Mouse (Mus musculus): ENCODE measurements around the gene Clec3b. TPM values are rescaled to one million over a fixed set of nuclear protein-coding genes. Genes with fewer than 3 reads are reported as not detected.

Clec3b gene
- polyA plus RNA-seq, 1 experiment from 2014 or later: 0.98 TPM

GRCm38 (mm10) chr9:123124413-123124981 is 26.2 kb upstream of the Clec3b start:
- Histone ChIP-seq H3K4me2 (replicated peaks) (no peak overlapping the region), H3K4me1 (no peaks in the 10 kb centered on the region), H3K9me3 (no peaks in the 10 kb centered on the region), H3K36me3 (peaks cover 58% of the 10 kb centered on the region), H3K4me3 (no peak overlapping the region), H3K27ac (replicated peaks) (no peak overlapping the region), H3K9ac (replicated peaks) (no peak overlapping the region), H3K27me3 (no peaks in the 10 kb centered on the region)
- ATAC-seq (replicated peaks): no peak
- 97% methylated on average over 2 of the region's 2 CpGs for WGBS

- no peak overlapping the region for H3K4me2 ChIP-seq (replicated peaks)
- no peak overlapping the region for H3K4me3 ChIP-seq
- no peaks in the 10 kb centered on the region for H3K9me3 ChIP-seq
- H3K4me1 ChIP-seq: no peaks in the 10 kb centered on the region
- peaks cover 61% of the 10 kb centered on the region for H3K36me3 ChIP-seq
- H3K27ac ChIP-seq (replicated peaks): no peak overlapping the region
- no peak for ATAC-seq (replicated peaks)
- 96% methylated on average over 6 of the region's 6 CpGs for WGBS
- H3K9ac ChIP-seq (replicated peaks): no peak overlapping the region
- no peaks in the 10 kb centered on the region for H3K27me3 ChIP-seq
These were observed 23.1 kb upstream of the Clec3b start for GRCm38 (mm10) chr9:123127663-123128062.

GRCm38 (mm10) chr9:123132994-123133393 is 17.8 kb upstream of the Clec3b start:
- Histone ChIP-seq H3K27me3 (no peaks in the 10 kb centered on the region), H3K4me1 (no peaks in the 10 kb centered on the region), H3K36me3 (peaks cover 95% of the 10 kb centered on the region), H3K4me2 (replicated peaks) (no peak overlapping the region), H3K9ac (replicated peaks) (no peak overlapping the region), H3K27ac (replicated peaks) (no peak overlapping the region), H3K4me3 (no peak overlapping the region), H3K9me3 (no peaks in the 10 kb centered on the region)
- no peak for ATAC-seq (replicated peaks)
- 91% methylated on average over 3 of the region's 3 CpGs for WGBS

GRCm38 (mm10) chr9:123136953-123137682 is 13.6 kb upstream of the Clec3b start:
- Histone ChIP-seq H3K9me3 (no peaks in the 10 kb centered on the region), H3K36me3 (peaks cover 72% of the 10 kb centered on the region), H3K27me3 (no peaks in the 10 kb centered on the region), H3K9ac (replicated peaks) (no peak overlapping the region), H3K4me1 (no peaks in the 10 kb centered on the region), H3K27ac (replicated peaks) (no peak overlapping the region), H3K4me2 (replicated peaks) (no peak overlapping the region), H3K4me3 (no peak overlapping the region)
- 89% methylated on average over 7 of the region's 7 CpGs for WGBS
- no peak for ATAC-seq (replicated peaks)

GRCm38 (mm10) chr9:123138891-123139474 is 11.8 kb upstream of the Clec3b start:
- Histone ChIP-seq H3K9ac (replicated peaks) (no peak overlapping the region), H3K4me1 (no peaks in the 10 kb centered on the region), H3K4me2 (replicated peaks) (no peak overlapping the region), H3K9me3 (no peaks in the 10 kb centered on the region), H3K27ac (replicated peaks) (no peak overlapping the region), H3K36me3 (peaks cover 61% of the 10 kb centered on the region), H3K27me3 (no peaks in the 10 kb centered on the region), H3K4me3 (no peak overlapping the region)
- ATAC-seq (replicated peaks): no peak
- WGBS: 80% methylated on average over 5 of the region's 5 CpGs

- Histone ChIP-seq H3K4me2 (replicated peaks) (no peak overlapping the region), H3K27ac (replicated peaks) (no peak overlapping the region), H3K9me3 (peaks cover under 1% of the 10 kb centered on the region; the same call in 1 of the 2 replicates), H3K4me1 (no peaks in the 10 kb centered on the region), H3K9ac (replicated peaks) (no peak overlapping the region), H3K4me3 (no peak overlapping the region), H3K27me3 (no peaks in the 10 kb centered on the region), H3K36me3 (peaks cover 54% of the 10 kb centered on the region)
- WGBS: 77% methylated on average over 4 of the region's 4 CpGs
- ATAC-seq (replicated peaks): no peak
These were observed 10.7 kb upstream of the Clec3b start for GRCm38 (mm10) chr9:123139887-123140614.

- no peak overlapping the region for H3K4me3 ChIP-seq
- no peak for ATAC-seq (replicated peaks)
- 88% methylated on average over 5 of the region's 5 CpGs for WGBS
- no peak overlapping the region for H3K9ac ChIP-seq (replicated peaks)
- no peak overlapping the region for H3K27ac ChIP-seq (replicated peaks)
- peaks cover 5% of the 10 kb centered on the region; the same call in 1 of the 2 replicates for H3K36me3 ChIP-seq
- H3K4me2 ChIP-seq (replicated peaks): no peak overlapping the region
- no peaks in the 10 kb centered on the region for H3K4me1 ChIP-seq
- H3K9me3 ChIP-seq: peaks cover 3% of the 10 kb centered on the region; the same call in 1 of the 2 replicates
- H3K27me3 ChIP-seq: no peaks in the 10 kb centered on the region
These were observed 2.3 kb upstream of the Clec3b start for GRCm38 (mm10) chr9:123148430-123148829.

- WGBS: 62% methylated on average over 1 of the region's 1 CpGs
- no peak for ATAC-seq (replicated peaks)
- Histone ChIP-seq H3K9ac (replicated peaks) (no peak overlapping the region), H3K27ac (replicated peaks) (no peak overlapping the region), H3K36me3 (no peaks in the 10 kb centered on the region), H3K4me1 (no peaks in the 10 kb centered on the region), H3K27me3 (no peaks in the 10 kb centered on the region), H3K4me3 (no peak overlapping the region), H3K4me2 (replicated peaks) (no peak overlapping the region), H3K9me3 (no peaks in the 10 kb centered on the region)
These were observed 815 bp downstream of the Clec3b start for GRCm38 (mm10) chr9:123151561-123151960.

- no peaks in the 10 kb centered on the region for H3K27me3 ChIP-seq
- H3K4me3 ChIP-seq: no peak overlapping the region
- peaks cover 2% of the 10 kb centered on the region; the same call in 1 of the 2 replicates for H3K4me1 ChIP-seq
- H3K4me2 ChIP-seq (replicated peaks): no peak overlapping the region
- no peaks in the 10 kb centered on the region for H3K9me3 ChIP-seq
- H3K36me3 ChIP-seq: no peaks in the 10 kb centered on the region
- ATAC-seq (replicated peaks): no peak
- no peak overlapping the region for H3K9ac ChIP-seq (replicated peaks)
- WGBS: 82% methylated on average over 3 of the region's 3 CpGs
- H3K27ac ChIP-seq (replicated peaks): no peak overlapping the region
These were observed 1.3 kb downstream of the Clec3b start for GRCm38 (mm10) chr9:123152026-123152425.

GRCm38 (mm10) chr9:123153121-123153520 is 2.4 kb downstream of the Clec3b start:
- no peak for ATAC-seq (replicated peaks)

GRCm38 (mm10) chr9:123156910-123157361 is 6.2 kb downstream of the Clec3b start:
- no peak overlapping the region for H3K9ac ChIP-seq (replicated peaks)
- ATAC-seq (replicated peaks): peak; percentile 81
- H3K27me3 ChIP-seq: no peaks in the 10 kb centered on the region
- H3K9me3 ChIP-seq: no peaks in the 10 kb centered on the region
- WGBS: 33% methylated on average over 30 of the region's 30 CpGs
- H3K4me1 ChIP-seq: peaks cover 2% of the 10 kb centered on the region; the same call in 1 of the 2 replicates
- no peak overlapping the region for H3K27ac ChIP-seq (replicated peaks)
- H3K4me3 ChIP-seq: peak overlapping the region; percentile 21; the same call in 1 of the 2 replicates
- peak overlapping the region; percentile 35 for H3K4me2 ChIP-seq (replicated peaks)
- no peaks in the 10 kb centered on the region for H3K36me3 ChIP-seq

More at GRCm38 (mm10) chr9:123153121-123153520, 2.4 kb downstream of the Clec3b start:
- no peaks in the 10 kb centered on the region for H3K36me3 ChIP-seq
- no peak overlapping the region for H3K9ac ChIP-seq (replicated peaks)
- H3K4me1 ChIP-seq: peaks cover 2% of the 10 kb centered on the region; the same call in 1 of the 2 replicates
- H3K27ac ChIP-seq (replicated peaks): no peak overlapping the region
- 92% methylated on average over 2 of the region's 2 CpGs for WGBS
- no peak overlapping the region for H3K4me3 ChIP-seq
- H3K27me3 ChIP-seq: no peaks in the 10 kb centered on the region
- H3K9me3 ChIP-seq: no peaks in the 10 kb centered on the region
- no peak overlapping the region for H3K4me2 ChIP-seq (replicated peaks)

- H3K9me3 ChIP-seq: no peaks in the 10 kb centered on the region
- no peak overlapping the region for H3K4me3 ChIP-seq
- H3K27me3 ChIP-seq: no peaks in the 10 kb centered on the region
- no peak overlapping the region for H3K4me2 ChIP-seq (replicated peaks)
- H3K4me1 ChIP-seq: peaks cover 2% of the 10 kb centered on the region; the same call in 1 of the 2 replicates
- no peak overlapping the region for H3K27ac ChIP-seq (replicated peaks)
- no peaks in the 10 kb centered on the region for H3K36me3 ChIP-seq
- ATAC-seq (replicated peaks): no peak
- H3K9ac ChIP-seq (replicated peaks): no peak overlapping the region
These were observed 7.0 kb downstream of the Clec3b start for GRCm38 (mm10) chr9:123157699-123158098.
